Mouse (Mus musculus): Measurements from ENCODE around the gene F2rl1.
A peak's percentile ranks its signal among the peaks of the same experiment; 100 is the strongest.

Gene F2rl1

GRCm38 (mm10) chr13:95524674-95525491, at the start of gene F2rl1:
Gene F2rl1, minus strand, starts transcription at chr13:95525227.
- peak; percentile 4 for DNase-seq

GRCm38 (mm10) chr13:95570877-95571276, 45.9 kb upstream of the F2rl1 start:
- DNase-seq, result no peak

GRCm38 (mm10) chr13:95569326-95569725, 44.3 kb upstream of the F2rl1 start:
- DNase-seq, result no peak

- DNase-seq, result no peak
Observed at GRCm38 (mm10) chr13:95568336-95568735, 43.3 kb upstream of the F2rl1 start.

- DNase-seq, result no peak
Observed at GRCm38 (mm10) chr13:95566841-95567551, 42.0 kb upstream of the F2rl1 start.

- DNase-seq, result peak; percentile 38
Observed at GRCm38 (mm10) chr13:95563693-95564092, 38.7 kb upstream of the F2rl1 start.

- no peak for DNase-seq
Observed at GRCm38 (mm10) chr13:95563066-95563610, 38.1 kb upstream of the F2rl1 start.

- DNase-seq, result no peak
Observed at GRCm38 (mm10) chr13:95557326-95557725, 32.3 kb upstream of the F2rl1 start.

- DNase-seq, result no peak
Observed at GRCm38 (mm10) chr13:95553885-95554492, 29.0 kb upstream of the F2rl1 start.

GRCm38 (mm10) chr13:95550636-95551370, 25.8 kb upstream of the F2rl1 start:
- DNase-seq, result no peak

GRCm38 (mm10) chr13:95549421-95549820, 24.4 kb upstream of the F2rl1 start:
- DNase-seq, result no peak

GRCm38 (mm10) chr13:95548856-95549255, 23.8 kb upstream of the F2rl1 start:
- DNase-seq, result no peak

GRCm38 (mm10) chr13:95548291-95548789, 23.3 kb upstream of the F2rl1 start:
- no peak for DNase-seq

- DNase-seq, result no peak
Observed at GRCm38 (mm10) chr13:95547090-95547611, 22.1 kb upstream of the F2rl1 start.

- no peak for DNase-seq
Observed at GRCm38 (mm10) chr13:95546251-95546650, 21.2 kb upstream of the F2rl1 start.

- DNase-seq, result no peak
Observed at GRCm38 (mm10) chr13:95545729-95546186, 20.7 kb upstream of the F2rl1 start.

GRCm38 (mm10) chr13:95538021-95538420, 13.0 kb upstream of the F2rl1 start:
- no peak for DNase-seq

- no peak for DNase-seq
Observed at GRCm38 (mm10) chr13:95536117-95536493, 11.1 kb upstream of the F2rl1 start.

GRCm38 (mm10) chr13:95535461-95536116, 10.6 kb upstream of the F2rl1 start:
- DNase-seq, result no peak

GRCm38 (mm10) chr13:95535026-95535425, 10.0 kb upstream of the F2rl1 start:
- no peak for DNase-seq

- no peak for DNase-seq
Observed at GRCm38 (mm10) chr13:95534131-95534561, 9.1 kb upstream of the F2rl1 start.

- DNase-seq, result no peak
Observed at GRCm38 (mm10) chr13:95533640-95534039, 8.6 kb upstream of the F2rl1 start.
